Mouse (Mus musculus) c-Kit-negative CD71-positive TER-119-positive erythroid progenitor cells, embryonic 14.5 days (primary cell): ENCODE measurements around the gene Fam241a.

Source experiments
- DNase-seq: peaks from one replicate; pipeline ENCODE4 v3.0.0-alpha.2; 2013; ENCODE audit warnings: low read depth, low spot score

Fam241a gene

GRCm38 (mm10) chr3:127875509-127875908 lies 20.6 kb downstream of the Fam241a start:
- no peak for DNase-seq

- DNase-seq, result no peak
These were observed 21.1 kb downstream of the Fam241a start for GRCm38 (mm10) chr3:127875059-127875458.

DNA sequence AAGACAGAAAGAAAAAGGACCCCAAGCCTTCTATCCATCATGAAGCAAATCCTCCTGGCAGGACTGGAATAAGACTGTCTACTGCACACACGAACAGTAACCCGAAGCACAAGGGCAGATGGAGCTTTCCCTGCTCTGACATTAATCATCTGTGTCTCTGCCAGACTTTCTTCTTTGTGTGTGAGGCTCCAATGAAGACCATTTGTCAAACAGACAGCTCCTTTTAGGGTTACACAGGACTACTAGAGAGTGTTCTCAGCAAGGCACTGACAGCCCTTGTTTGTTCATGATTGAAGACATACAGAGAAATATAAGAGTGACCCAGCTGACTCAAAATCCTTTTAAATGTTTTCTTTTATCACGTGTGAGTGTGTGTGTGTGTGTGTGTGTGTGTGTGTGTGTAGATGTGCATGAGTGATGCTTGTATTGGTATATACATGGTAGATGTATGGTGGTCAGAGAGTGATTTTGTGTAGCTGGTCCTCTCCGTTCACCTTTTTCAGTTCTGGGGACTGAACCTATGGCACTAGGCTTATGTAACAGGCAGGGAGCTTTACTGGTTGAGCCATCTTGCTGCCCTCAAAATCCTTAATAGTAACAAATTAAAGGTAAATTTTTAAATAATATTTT lies 21.8 kb downstream of the Fam241a start:
- no peak for DNase-seq

GRCm38 (mm10) chr3:127871575-127871974 lies 24.5 kb downstream of the Fam241a start:
- DNase-seq, result no peak

GRCm38 (mm10) chr3:127868880-127869279 lies 27.2 kb downstream of the Fam241a start:
- DNase-seq, result no peak

GRCm38 (mm10) chr3:127868046-127868758 lies 27.9 kb downstream of the Fam241a start:
- no peak for DNase-seq

- DNase-seq, result no peak
These were observed 31.9 kb downstream of the Fam241a start for GRCm38 (mm10) chr3:127864242-127864641.

GRCm38 (mm10) chr3:127863571-127863970 lies 32.6 kb downstream of the Fam241a start:
- no peak for DNase-seq

GRCm38 (mm10) chr3:127862479-127862878 lies 33.6 kb downstream of the Fam241a start:
- no peak for DNase-seq

- no peak for DNase-seq
These were observed 34.8 kb downstream of the Fam241a start for GRCm38 (mm10) chr3:127861340-127861739.

DNA sequence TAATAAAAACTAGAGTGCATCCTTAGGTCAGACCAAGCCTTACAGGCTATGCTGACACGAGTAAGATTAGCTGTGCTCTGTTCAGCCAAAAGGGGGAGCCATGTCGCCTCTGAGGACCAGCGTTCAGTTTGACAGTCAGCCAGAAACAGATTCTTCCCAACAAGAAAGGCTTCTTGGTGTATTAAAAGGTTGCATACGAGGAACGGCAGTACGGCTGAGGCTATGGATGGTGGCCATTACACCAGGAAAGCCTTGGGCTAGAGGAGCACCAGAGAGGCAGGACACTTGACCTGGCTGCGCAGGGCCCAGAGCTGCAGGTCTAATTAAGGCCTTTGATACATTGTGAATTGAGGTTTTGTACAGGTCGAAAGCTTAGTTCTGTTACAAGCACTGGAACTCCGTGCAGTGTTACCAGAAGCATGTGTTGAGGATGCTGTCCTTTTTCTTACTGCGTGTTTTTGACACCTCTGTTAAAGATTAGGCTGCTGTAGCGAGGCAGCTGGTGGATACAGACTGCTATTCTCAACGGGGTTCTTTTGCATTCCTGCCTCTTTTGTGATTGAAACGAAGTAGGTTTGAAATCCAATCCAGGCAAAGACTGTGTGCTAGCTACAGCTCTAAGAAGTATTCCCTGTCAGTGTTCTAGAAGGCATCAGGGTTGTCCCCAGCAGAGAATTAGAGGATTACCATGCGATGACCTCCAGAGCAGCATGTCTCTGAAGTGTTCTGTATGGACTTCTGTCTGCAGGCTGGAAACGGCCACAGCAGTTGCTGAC lies 42.5 kb downstream of the Fam241a start:
- peak; percentile 57 for DNase-seq

- DNase-seq, result no peak
These were observed 43.4 kb downstream of the Fam241a start for GRCm38 (mm10) chr3:127852722-127853121.

- DNase-seq, result no peak
These were observed 45.1 kb downstream of the Fam241a start for GRCm38 (mm10) chr3:127850776-127851646.

DNA sequence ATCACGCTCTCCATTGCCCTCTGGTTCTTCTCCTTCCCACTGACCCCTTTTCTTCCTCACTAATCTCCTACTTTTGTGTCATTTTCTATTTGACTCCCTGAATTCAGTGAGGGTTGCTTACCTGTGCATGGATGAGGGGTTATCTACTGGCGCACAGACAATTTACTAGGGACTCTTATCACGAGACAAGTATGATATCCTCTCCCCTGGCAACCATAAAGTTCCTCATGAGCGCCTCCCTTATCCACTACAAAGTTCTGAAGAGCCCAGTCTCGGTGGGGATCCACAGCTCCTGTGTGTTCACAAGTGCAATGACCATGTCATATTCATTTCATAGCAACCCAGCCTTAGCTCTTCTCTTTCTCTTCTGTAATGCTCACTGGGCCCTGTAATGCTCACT lies 46.2 kb downstream of the Fam241a start:
- DNase-seq, result peak; percentile 27

DNA sequence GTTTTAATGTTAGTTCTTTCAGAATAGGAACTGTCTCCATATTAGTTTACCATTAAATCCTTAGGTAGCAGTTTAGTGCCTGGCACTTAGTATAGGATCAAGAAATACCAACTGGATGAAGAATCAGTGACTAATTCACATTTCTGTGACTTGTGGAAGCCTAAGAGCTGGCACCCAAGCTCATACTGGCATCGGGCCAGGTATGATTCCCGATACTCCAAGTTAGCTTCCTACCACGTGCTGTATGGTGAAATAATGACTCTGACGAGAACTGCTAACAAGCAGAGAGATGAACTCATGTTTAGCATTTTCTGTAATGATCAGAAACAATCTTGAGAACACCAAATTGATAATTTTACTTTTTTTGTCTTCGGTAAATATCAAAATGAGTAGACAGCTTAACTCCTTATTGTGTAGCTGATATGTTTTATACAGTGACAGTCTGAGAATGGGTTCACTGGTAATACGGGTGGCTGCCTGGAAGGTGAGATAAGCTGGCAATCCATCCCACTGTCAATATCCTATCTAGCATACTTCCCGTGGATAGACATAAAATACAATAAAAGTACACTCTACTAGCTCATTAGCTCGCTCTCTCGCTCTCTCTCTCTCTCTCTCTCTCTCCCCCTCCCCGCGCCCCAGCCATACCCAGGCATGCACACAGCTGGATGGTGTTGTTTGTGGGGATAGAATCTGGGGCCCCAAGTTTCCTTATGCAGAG lies 47.9 kb downstream of the Fam241a start:
- DNase-seq, result no peak

DNA sequence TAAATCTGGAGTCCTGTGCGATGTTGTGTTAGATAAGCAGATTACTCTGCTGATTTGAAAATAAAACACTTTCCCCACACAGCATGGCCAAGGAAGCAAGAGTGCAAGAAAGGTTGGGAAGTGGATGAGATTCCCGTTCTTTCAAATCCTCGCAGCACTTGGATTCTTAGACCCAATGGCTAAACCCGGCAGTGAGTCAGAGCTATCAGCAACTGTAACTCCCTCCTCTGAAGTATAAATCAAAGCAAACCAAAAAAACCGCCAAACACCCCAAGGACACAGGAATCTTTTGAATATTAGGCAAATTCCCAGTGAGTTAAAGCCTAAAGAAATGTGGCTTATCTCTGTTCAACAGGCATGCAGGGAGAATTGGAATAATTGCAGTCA lies 52.2 kb downstream of the Fam241a start:
- no peak for DNase-seq

- DNase-seq, result peak; percentile 55
These were observed 52.7 kb downstream of the Fam241a start for GRCm38 (mm10) chr3:127843324-127843940.

- DNase-seq, result no peak
These were observed 54.2 kb downstream of the Fam241a start for GRCm38 (mm10) chr3:127841926-127842325.

DNA sequence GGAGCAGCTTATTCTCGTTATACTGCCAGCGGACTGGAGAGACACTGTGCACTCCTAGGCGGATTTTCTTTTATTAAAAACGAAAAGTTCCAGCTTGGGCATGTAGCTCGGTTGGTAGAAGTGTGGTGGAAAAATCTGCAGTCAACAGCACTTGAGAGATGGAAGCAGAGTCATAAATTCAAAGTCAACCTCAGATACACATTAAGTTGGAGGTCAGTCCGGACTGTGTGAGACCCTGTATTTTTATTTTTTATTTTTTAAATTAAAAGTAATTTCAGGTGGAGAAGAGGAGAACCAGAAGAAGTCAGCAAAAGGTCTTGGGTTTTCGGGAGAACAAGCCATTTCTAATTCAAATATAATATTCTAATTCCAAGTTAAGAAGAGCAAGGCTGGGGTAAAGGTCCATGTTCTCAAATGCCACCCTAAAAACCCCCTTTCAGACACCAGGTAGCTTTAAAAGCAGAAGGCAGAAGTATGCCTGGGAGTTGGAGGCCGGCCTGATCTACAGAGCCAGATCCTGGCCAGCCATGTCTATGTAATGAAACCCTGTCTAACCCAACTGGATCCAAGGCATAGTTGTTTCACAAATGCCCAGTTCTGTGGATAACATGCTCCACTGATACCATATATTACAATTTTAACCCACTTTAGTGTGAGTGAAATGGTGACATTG lies 58.0 kb downstream of the Fam241a start:
- no peak for DNase-seq
